Mouse (Mus musculus) cerebellum, adult 2 months (tissue): ENCODE results near the gene Cmah. TPM values are rescaled to one million over a fixed set of nuclear protein-coding genes. Genes with fewer than 3 reads are reported as not detected.

Source experiments
- DNase-seq, 2 experiments: peaks; one replicate each; pipeline ENCODE4 v3.0.0; 2021
- H3K27ac ChIP-seq: fragments of 200-500 bp; 2 replicates; pipeline ENCODE4 v1.5.1; 2012; ENCODE audit warnings: low read length, control low read depth, inconsistent platforms; ENCODE audit not compliant: insufficient read depth
- H3K27me3 ChIP-seq: fragments of 200-500 bp; 2 replicates; pipeline ENCODE4 v1.6.1; 2012; ENCODE audit warnings: inconsistent platforms, mild to moderate bottlenecking, low read length, moderate library complexity; ENCODE audit not compliant: control insufficient read depth, insufficient read depth
- H3K4me1 ChIP-seq: fragments of 200-500 bp; 2 replicates; pipeline ENCODE4 v1.6.1; 2011; ENCODE audit warnings: low read length; ENCODE audit not compliant: control insufficient read depth, insufficient read depth
- H3K4me3 ChIP-seq: fragments of 200-500 bp; replicated peaks from 2 replicates; pipeline ENCODE3; 2011; ENCODE audit warnings: mild to moderate bottlenecking, low read depth, low read length, control low read depth; ENCODE audit not compliant: insufficient read depth
- CTCF ChIP-seq: fragments of 200-500 bp; IDR thresholded peaks from 2 replicates; pipeline ENCODE4 v1.5.1; 2011; ENCODE audit warnings: low read depth, mild to moderate bottlenecking, control low read depth, low read length, moderate library complexity, borderline replicate concordance; ENCODE audit not compliant: insufficient read depth
- POLR2A ChIP-seq: fragments of 200-500 bp; IDR thresholded peaks from 2 replicates; pipeline ENCODE4 v1.6.1; 2011; ENCODE audit warnings: low read length, control low read depth, borderline replicate concordance; ENCODE audit not compliant: insufficient read depth
- WGBS: fragments of 180-500 bp; shearing (Covaris S2); methylation state at CpG from one replicate; pipeline ENCODE4 v1.1.7; 2018; 5-methylcytosine and 5-hydroxymethylcytosine counted together
- polyA plus RNA-seq: library from polyadenylated mRNA; depleted of rRNA; stranded (reverse); fragments of >200 nt; gene quantifications from 2 replicates; pipeline ENCODE4 v1.2.3, GENCODE M21; 2012

Gene Cmah
- polyA plus RNA-seq, 1 experiment = 0.05 TPM

GRCm38 (mm10) chr13:24311011-24311940 lies 15.9 kb upstream of the Cmah start:
- no peak overlapping the region for H3K27ac ChIP-seq
- TF ChIP-seq CTCF (no peak), POLR2A (no peak)
- WGBS = 89% methylated on average over 8 of the region's 8 CpGs

GRCm38 (mm10) chr13:24316563-24316962 lies 10.6 kb upstream of the Cmah start:
- WGBS = 44% methylated on average over 3 of the region's 3 CpGs
- Histone ChIP-seq H3K4me3 (no peak overlapping the region), H3K27ac (no peak overlapping the region), H3K4me1 (peaks cover 5% of the 10 kb centered on the region; the same call in 1 of the 2 replicates), H3K27me3 (no peaks in the 10 kb centered on the region)
- TF ChIP-seq POLR2A (no peak), CTCF (no peak)
- no peak for DNase-seq

More at GRCm38 (mm10) chr13:24311011-24311940, 15.9 kb upstream of the Cmah start:
- H3K4me1 ChIP-seq = peaks cover 5% of the 10 kb centered on the region; the same call in 1 of the 2 replicates
- DNase-seq = no peak
- H3K4me3 ChIP-seq = no peak overlapping the region
- no peaks in the 10 kb centered on the region for H3K27me3 ChIP-seq

GRCm38 (mm10) chr13:24318618-24319017 lies 8.6 kb upstream of the Cmah start:
- DNase-seq = no peak
- no peak for TF ChIP-seq POLR2A
- TF ChIP-seq CTCF = peak; percentile 31; the same call in 1 of the 2 replicates
- 24% methylated on average over 4 of the region's 4 CpGs for WGBS

GRCm38 (mm10) chr13:24321313-24321712 lies 5.9 kb upstream of the Cmah start:
- H3K4me1 ChIP-seq = no peaks in the 10 kb centered on the region
- TF ChIP-seq CTCF = no peak
- TF ChIP-seq POLR2A = no peak
- WGBS = 60% methylated on average over 6 of the region's 6 CpGs
- no peak for DNase-seq
- no peak overlapping the region for H3K27ac ChIP-seq
- H3K27me3 ChIP-seq = no peaks in the 10 kb centered on the region; the same call in 1 of the 2 replicates
- H3K4me3 ChIP-seq = no peak overlapping the region

More at GRCm38 (mm10) chr13:24318618-24319017, 8.6 kb upstream of the Cmah start:
- H3K27me3 ChIP-seq = no peaks in the 10 kb centered on the region; the same call in 1 of the 2 replicates
- H3K27ac ChIP-seq = no peak overlapping the region
- H3K4me3 ChIP-seq = no peak overlapping the region
- H3K4me1 ChIP-seq = peaks cover 5% of the 10 kb centered on the region; the same call in 1 of the 2 replicates

- no peaks in the 10 kb centered on the region for H3K27me3 ChIP-seq
- DNase-seq = no peak
- TF ChIP-seq CTCF = no peak
- WGBS = 68% methylated on average over 9 of the region's 9 CpGs
- H3K27ac ChIP-seq = no peak overlapping the region
- H3K4me1 ChIP-seq = no peaks in the 10 kb centered on the region
- H3K4me3 ChIP-seq = no peak overlapping the region
Measured at GRCm38 (mm10) chr13:24328036-24328817, 1.0 kb downstream of the Cmah start.

GRCm38 (mm10) chr13:24330128-24330527 lies 2.9 kb downstream of the Cmah start:
- 74% methylated on average over 4 of the region's 4 CpGs for WGBS
- H3K27me3 ChIP-seq = no peaks in the 10 kb centered on the region
- DNase-seq = no peak
- TF ChIP-seq CTCF = no peak
- TF ChIP-seq POLR2A = no peak
- no peaks in the 10 kb centered on the region for H3K4me1 ChIP-seq
- H3K27ac ChIP-seq = no peak overlapping the region
- H3K4me3 ChIP-seq = no peak overlapping the region

GRCm38 (mm10) chr13:24330836-24331523 lies 3.8 kb downstream of the Cmah start:
- Histone ChIP-seq H3K27ac (no peak overlapping the region), H3K4me1 (no peaks in the 10 kb centered on the region), H3K27me3 (no peaks in the 10 kb centered on the region), H3K4me3 (no peak overlapping the region)
- WGBS = 58% methylated on average over 7 of the region's 7 CpGs
- no peak for DNase-seq
- TF ChIP-seq CTCF = no peak
